Mouse (Mus musculus) heart, embryonic 11.5 days (tissue): ENCODE data around the gene Neurod1. TPM values are rescaled to one million over a fixed set of nuclear protein-coding genes. Genes with fewer than 3 reads are reported as not detected.

Source experiments
- ATAC-seq: fragments of 200-750 bp; cut with Nextera tagmentation; replicated peaks from 2 replicates; pipeline ENCODE4 v1.8.0; 2017; ENCODE audit warnings: moderate library complexity; ENCODE audit not compliant: insufficient number of reproducible peaks, low FRiP score, low TSS enrichment
- H3K27ac ChIP-seq: fragments of 300-500 bp; sonication (generic); 2 replicates; pipeline ENCODE4 v1.5.1; 2014; ENCODE audit warnings: mild to moderate bottlenecking, low read depth, low read length
- H3K27me3 ChIP-seq: fragments of 300-500 bp; sonication (generic); 2 replicates; pipeline ENCODE4 v1.6.1; 2014; ENCODE audit warnings: mild to moderate bottlenecking, low read length, mixed read lengths; ENCODE audit not compliant: control insufficient read depth, insufficient read depth
- H3K36me3 ChIP-seq: fragments of 300-500 bp; sonication (generic); 2 replicates; pipeline ENCODE4 v1.6.1; 2014; ENCODE audit warnings: mild to moderate bottlenecking, low read length, moderate library complexity, mixed read lengths; ENCODE audit not compliant: control insufficient read depth, insufficient read depth
- H3K4me1 ChIP-seq: fragments of 300-500 bp; sonication (generic); 2 replicates; pipeline ENCODE4 v1.6.1; 2014; ENCODE audit warnings: low read length; ENCODE audit not compliant: control insufficient read depth, insufficient read depth
- H3K4me2 ChIP-seq: fragments of 300-500 bp; sonication (generic); 2 replicates; pipeline ENCODE4 v1.6.1; 2014; ENCODE audit warnings: mild to moderate bottlenecking, moderate library complexity
- H3K4me3 ChIP-seq: fragments of 300-500 bp; sonication (generic); 2 replicates; pipeline ENCODE4 v1.5.1; 2014; ENCODE audit warnings: low read depth, low read length
- H3K9ac ChIP-seq: fragments of 300-500 bp; sonication (generic); 2 replicates; pipeline ENCODE4 v1.6.1; 2014; ENCODE audit warnings: mild to moderate bottlenecking, low read depth, low read length, moderate library complexity
- H3K9me3 ChIP-seq: fragments of 300-500 bp; sonication (generic); replicated peaks from 2 replicates; pipeline ENCODE4 v1.6.1; 2016; ENCODE audit warnings: low read length; ENCODE audit not compliant: control insufficient read depth
- WGBS: fragments of 180-500 bp; shearing (Covaris S2); extraction: QIAGEN DNeasy Blood & Tissue Kit; methylation state at CpG from one replicate; pipeline ENCODE4 v1.1.7; 2014; ENCODE audit not compliant: insufficient replicate concordance; 5-methylcytosine and 5-hydroxymethylcytosine counted together
- polyA plus RNA-seq: library from polyadenylated mRNA; unstranded; fragments of >200 nt; fragmentation: Nextera tagmentation; extraction: Ambion mirVana; gene quantifications from 2 replicates; pipeline ENCODE4 v1.2.1, GENCODE M21; 2014

The Neurod1 gene
- polyA plus RNA-seq, 1 experiment from 2014 or later = not detected

- WGBS = 70% methylated on average over 4 of the region's 4 CpGs
- no peak for ATAC-seq
- Histone ChIP-seq H3K4me1 (no peaks in the 10 kb centered on the region), H3K9me3 (no peaks in the 10 kb centered on the region), H3K4me3 (no peak overlapping the region), H3K4me2 (no peak overlapping the region), H3K27ac (no peak overlapping the region), H3K27me3 (peaks cover 24% of the 10 kb centered on the region), H3K36me3 (no peaks in the 10 kb centered on the region), H3K9ac (no peak overlapping the region)
These were observed 5.7 kb downstream of the Neurod1 start for GRCm38 (mm10) chr2:79450684-79451394.

GRCm38 (mm10) chr2:79449371-79449770, 7.2 kb downstream of the Neurod1 start:
- ATAC-seq = no peak
- H3K9me3 ChIP-seq = no peaks in the 10 kb centered on the region
- no peak overlapping the region for H3K4me2 ChIP-seq
- H3K4me3 ChIP-seq = no peak overlapping the region
- 60% methylated on average over 4 of the region's 4 CpGs for WGBS
- no peaks in the 10 kb centered on the region for H3K36me3 ChIP-seq
- peaks cover 11% of the 10 kb centered on the region for H3K27me3 ChIP-seq
- H3K27ac ChIP-seq = no peak overlapping the region
- H3K9ac ChIP-seq = no peak overlapping the region
- H3K4me1 ChIP-seq = no peaks in the 10 kb centered on the region

- peaks cover 5% of the 10 kb centered on the region for H3K27me3 ChIP-seq
- ATAC-seq = no peak
- H3K9ac ChIP-seq = no peak overlapping the region
- H3K4me3 ChIP-seq = no peak overlapping the region
- 63% methylated on average over 1 of the region's 1 CpGs for WGBS
- H3K27ac ChIP-seq = no peak overlapping the region
- H3K9me3 ChIP-seq = no peaks in the 10 kb centered on the region
- no peak overlapping the region for H3K4me2 ChIP-seq
- H3K4me1 ChIP-seq = no peaks in the 10 kb centered on the region
- H3K36me3 ChIP-seq = no peaks in the 10 kb centered on the region
These were observed 9.4 kb downstream of the Neurod1 start for GRCm38 (mm10) chr2:79447198-79447597.

- no peaks in the 10 kb centered on the region for H3K4me1 ChIP-seq
- no peak overlapping the region for H3K4me3 ChIP-seq
- no peaks in the 10 kb centered on the region for H3K9me3 ChIP-seq
- no peak for ATAC-seq
- no peaks in the 10 kb centered on the region for H3K36me3 ChIP-seq
- no peak overlapping the region for H3K27ac ChIP-seq
- WGBS = 72% methylated on average over 3 of the region's 3 CpGs
- H3K9ac ChIP-seq = no peak overlapping the region
- H3K27me3 ChIP-seq = no peaks in the 10 kb centered on the region
- H3K4me2 ChIP-seq = no peak overlapping the region
These were observed 12.5 kb downstream of the Neurod1 start for GRCm38 (mm10) chr2:79443861-79444620.

GRCm38 (mm10) chr2:79443401-79443800, 13.2 kb downstream of the Neurod1 start:
- no peak for ATAC-seq
- WGBS = 80% methylated on average over 2 of the region's 2 CpGs
- no peaks in the 10 kb centered on the region for H3K36me3 ChIP-seq
- H3K4me1 ChIP-seq = no peaks in the 10 kb centered on the region
- no peak overlapping the region for H3K4me2 ChIP-seq
- no peak overlapping the region for H3K27ac ChIP-seq
- no peaks in the 10 kb centered on the region for H3K9me3 ChIP-seq
- H3K9ac ChIP-seq = no peak overlapping the region
- no peaks in the 10 kb centered on the region for H3K27me3 ChIP-seq
- no peak overlapping the region for H3K4me3 ChIP-seq

GRCm38 (mm10) chr2:79442906-79443305, 13.6 kb downstream of the Neurod1 start:
- Histone ChIP-seq H3K4me2 (no peak overlapping the region), H3K9me3 (no peaks in the 10 kb centered on the region), H3K27ac (no peak overlapping the region), H3K36me3 (no peaks in the 10 kb centered on the region), H3K9ac (no peak overlapping the region), H3K27me3 (no peaks in the 10 kb centered on the region), H3K4me3 (no peak overlapping the region), H3K4me1 (no peaks in the 10 kb centered on the region)
- ATAC-seq = no peak
- 75% methylated on average over 6 of the region's 6 CpGs for WGBS

- no peak overlapping the region for H3K27ac ChIP-seq
- no peak for ATAC-seq
- H3K9me3 ChIP-seq = no peaks in the 10 kb centered on the region
- no peak overlapping the region for H3K9ac ChIP-seq
- no peaks in the 10 kb centered on the region for H3K27me3 ChIP-seq
- 90% methylated on average over 2 of the region's 2 CpGs for WGBS
- H3K4me1 ChIP-seq = no peaks in the 10 kb centered on the region
- H3K4me3 ChIP-seq = no peak overlapping the region
- no peak overlapping the region for H3K4me2 ChIP-seq
- no peaks in the 10 kb centered on the region for H3K36me3 ChIP-seq
These were observed 14.3 kb downstream of the Neurod1 start for GRCm38 (mm10) chr2:79442227-79442626.

GRCm38 (mm10) chr2:79430061-79430460, 26.5 kb downstream of the Neurod1 start:
- Histone ChIP-seq H3K4me2 (no peak overlapping the region), H3K36me3 (no peaks in the 10 kb centered on the region), H3K4me1 (no peaks in the 10 kb centered on the region), H3K9me3 (no peaks in the 10 kb centered on the region), H3K27ac (no peak overlapping the region), H3K4me3 (no peak overlapping the region), H3K9ac (no peak overlapping the region), H3K27me3 (peaks cover 13% of the 10 kb centered on the region; the same call in 1 of the 2 replicates)
- ATAC-seq = no peak
